Mouse (Mus musculus) kidney, postnatal 10 days (tissue): Measurements from ENCODE around the gene Actr6.

Experiments
- DNase-seq: peaks from one replicate; pipeline ENCODE4 v3.0.0; 2021; ENCODE audit warnings: mixed read lengths

Gene Actr6

DNA sequence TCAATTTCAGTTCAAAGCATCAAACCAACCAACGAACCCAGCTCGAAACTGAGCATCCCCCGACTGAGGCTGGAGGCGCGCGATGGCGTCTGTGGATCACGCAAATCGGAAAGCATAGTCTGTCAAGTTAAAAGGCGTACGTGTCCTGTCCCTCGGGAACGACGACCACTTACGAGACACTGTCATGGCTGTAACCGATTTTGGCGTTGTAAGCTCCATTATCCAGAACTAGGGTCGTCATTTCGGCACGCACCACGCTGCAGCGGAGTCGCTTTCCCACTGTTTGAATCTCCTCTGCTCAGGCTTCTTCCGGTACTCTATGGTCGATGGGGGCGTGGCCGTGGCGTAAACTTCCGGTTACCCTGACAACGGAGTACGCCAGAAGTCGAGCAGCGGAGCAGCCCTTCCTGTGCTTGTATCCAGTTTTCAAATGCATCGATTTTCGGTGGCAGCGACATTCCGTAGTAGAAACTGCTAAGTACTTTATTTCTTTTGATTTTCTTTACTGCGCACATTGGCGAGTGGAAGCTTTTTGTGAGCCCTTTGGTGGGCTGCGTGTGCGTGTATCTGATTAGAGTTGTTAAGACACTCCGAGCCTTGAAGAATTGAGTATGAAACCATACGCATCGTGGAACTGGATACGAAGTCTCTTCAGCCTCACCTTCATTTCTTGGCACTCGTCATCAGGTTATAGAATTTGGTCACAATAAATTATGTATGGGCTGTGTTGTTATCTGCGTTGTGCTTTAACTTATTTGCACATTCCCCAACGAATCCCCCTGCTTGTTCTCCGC is at the start of gene Actr6:
Gene Actr6, minus strand, starts transcription at position 295 of the 794 bp plus-strand sequence.
- DNase-seq = peak; percentile 96

GRCm38 (mm10) chr10:89776029-89776428 is 43.9 kb upstream of the Actr6 start:
- no peak for DNase-seq

- no peak for DNase-seq
Observed at GRCm38 (mm10) chr10:89771894-89772293, 39.8 kb upstream of the Actr6 start.

DNA sequence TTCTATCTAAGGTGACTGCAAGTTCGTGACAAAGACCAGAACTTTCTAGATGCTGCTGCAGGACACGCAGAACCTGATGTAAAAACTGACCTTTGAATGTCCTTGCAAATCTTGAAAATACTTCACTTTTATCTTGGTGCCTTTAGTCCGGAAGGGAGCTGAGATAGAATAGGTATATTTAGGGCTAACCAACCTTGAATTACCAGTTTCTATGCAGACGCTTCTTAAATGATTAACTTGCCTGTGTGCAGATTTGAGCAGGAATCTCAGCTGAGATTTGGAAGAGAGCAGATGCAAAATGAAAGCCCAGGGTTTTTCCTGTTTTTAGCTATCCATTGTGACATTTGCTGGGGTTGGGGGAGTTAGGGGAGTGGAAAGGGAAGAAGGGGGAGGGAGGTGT is 37.0 kb upstream of the Actr6 start:
- DNase-seq = no peak

DNA sequence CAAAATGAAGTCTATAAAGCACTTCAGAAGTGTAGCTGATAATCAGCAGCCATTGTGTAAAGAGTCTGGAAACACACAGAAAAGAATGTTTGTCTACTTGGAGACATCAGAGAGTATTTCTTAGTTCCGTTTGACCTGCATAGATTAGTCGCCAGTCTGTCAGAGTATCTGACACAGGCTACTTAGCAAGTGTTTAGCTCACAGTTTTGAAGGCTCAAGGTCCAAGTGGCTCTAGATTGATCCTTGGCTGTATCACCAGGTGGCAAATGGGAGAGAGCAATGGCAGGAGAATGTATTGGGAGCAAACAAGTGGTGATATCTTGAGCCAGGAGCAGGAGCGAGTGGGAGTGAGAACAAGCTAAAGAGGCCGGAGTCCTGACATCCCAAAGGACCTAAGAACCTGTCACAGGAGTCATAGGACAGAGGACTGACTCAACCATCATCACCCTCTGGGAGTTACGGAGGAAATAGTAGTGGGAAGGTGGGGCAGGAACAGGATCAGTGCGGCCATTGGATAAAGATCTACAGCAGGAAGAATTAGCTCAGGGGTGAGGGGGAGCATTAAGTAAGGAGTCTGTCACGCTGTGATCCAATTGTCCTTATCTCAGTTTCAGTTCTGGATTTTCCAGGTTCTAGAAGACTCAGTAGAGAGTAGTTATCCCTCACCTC is 36.4 kb upstream of the Actr6 start:
- DNase-seq = no peak

DNA sequence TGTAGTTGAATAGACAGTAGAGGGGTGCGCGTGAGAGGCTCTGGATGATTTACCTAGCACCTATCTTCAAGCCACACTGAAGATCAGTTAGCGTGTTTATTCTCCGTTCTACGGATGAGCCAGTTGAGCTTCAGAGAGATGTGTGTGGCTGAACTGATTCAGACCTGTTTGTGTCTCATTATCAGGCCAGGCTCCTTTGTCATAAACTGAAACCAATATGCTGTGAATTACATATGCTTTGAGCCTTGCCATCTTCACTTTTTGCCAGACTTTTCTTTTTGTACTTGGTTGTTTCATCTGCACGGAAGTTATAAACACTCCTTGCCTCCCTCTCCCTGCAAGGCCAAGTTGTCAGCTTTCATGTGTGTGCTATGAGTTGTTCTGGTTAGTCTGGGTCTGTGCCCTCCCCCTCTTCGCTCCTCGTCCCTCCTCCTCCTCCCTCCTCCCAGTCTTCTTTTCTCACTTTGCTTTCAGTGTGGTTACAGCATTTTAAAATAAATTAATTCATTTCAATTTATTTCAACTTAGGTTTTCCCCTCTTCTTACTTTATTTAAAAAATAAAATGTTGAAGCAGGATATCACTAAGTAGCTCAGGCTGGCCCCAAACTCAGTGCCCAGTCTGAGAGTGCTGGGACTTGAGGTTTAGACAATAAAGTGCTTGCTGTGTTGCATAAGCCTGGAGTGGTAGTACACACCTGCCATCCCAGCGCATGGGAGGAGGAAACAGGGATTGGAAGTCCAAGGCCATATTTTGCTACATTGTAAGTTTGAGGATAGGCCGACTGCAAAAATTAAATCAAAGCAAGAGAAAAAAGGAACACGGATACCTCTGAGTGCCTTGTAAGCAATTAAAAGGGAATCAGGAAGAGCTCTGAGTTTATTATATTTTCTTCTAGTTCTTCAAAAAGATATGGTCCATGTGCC is 34.0 kb upstream of the Actr6 start:
- no peak for DNase-seq

- DNase-seq = no peak
Observed at GRCm38 (mm10) chr10:89764457-89765121, 32.5 kb upstream of the Actr6 start.

DNA sequence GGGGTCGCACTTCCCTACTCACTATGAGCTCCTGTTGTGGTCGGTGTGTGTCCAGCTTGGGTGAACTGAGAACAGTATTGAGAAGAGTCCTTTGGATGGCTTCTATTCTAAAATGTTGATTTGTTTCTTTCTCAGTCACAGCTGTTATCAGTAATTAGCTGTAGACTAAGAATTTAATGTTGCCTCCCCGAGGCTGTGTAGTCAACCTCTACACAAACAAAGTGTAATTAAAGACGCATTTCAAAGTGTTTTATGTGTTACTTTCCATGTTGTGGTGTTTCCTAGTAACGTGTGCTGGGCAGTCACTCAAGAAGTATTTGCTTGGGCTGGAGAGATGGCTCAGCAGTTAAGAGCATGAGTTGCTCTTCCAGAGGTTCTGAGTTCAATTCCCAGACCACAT is 28.7 kb upstream of the Actr6 start:
- DNase-seq = no peak

GRCm38 (mm10) chr10:89755231-89755630 is 23.1 kb upstream of the Actr6 start:
- no peak for DNase-seq

GRCm38 (mm10) chr10:89751069-89751468 is 19.0 kb upstream of the Actr6 start:
- no peak for DNase-seq

GRCm38 (mm10) chr10:89748619-89749018 is 16.5 kb upstream of the Actr6 start:
- DNase-seq = no peak

DNA sequence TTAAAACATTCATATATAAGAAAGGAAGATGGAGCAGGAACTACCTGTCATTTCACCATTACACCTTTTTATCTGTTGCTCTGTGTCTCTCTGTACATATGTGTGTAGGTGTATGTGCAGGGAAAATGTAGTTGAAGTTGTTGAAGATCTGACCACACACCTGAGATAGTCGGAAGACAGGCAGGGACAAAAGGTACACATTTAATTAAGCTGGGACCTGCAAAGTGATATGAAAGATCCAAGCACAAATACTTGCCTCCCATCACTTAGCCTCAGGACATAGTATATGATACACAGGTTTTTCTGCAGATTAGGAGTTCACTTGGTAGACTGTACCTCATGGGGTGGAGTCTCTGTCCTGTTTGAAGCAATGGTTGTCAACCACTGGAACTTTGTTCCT is 15.8 kb upstream of the Actr6 start:
- DNase-seq = no peak

DNA sequence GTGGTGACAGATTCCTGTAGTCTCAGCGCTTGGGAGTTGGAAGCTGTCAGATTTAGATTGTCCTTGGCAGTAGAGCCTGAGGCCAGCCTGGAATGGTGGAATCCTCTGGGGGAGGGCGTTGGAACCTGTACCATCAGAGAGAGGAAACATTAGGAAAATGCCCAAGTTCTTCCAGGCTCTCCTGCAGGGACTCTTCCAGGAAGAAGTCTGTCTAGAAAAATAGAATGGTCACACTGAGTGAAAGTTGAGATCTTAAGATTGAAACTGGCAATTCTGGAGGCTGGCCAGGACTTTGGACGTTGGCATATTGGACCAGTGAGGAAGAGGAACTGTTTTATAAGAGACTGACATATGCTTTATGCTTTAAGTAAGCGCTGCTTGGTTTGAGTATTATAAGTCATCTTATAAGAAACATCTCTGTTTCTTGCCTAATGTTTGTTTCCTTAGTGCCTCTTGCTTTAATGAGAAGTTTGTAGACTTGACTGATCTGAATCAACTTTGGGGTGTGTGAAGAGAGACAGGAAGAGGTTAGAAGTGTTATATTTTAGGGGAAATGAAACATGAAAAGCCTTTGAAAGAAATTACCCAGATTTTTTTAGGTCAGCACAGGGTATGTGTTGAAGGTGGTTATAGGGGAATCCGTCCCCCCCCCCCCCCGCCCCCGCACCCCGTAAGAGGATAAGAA is 15.3 kb upstream of the Actr6 start:
- DNase-seq = no peak

DNA sequence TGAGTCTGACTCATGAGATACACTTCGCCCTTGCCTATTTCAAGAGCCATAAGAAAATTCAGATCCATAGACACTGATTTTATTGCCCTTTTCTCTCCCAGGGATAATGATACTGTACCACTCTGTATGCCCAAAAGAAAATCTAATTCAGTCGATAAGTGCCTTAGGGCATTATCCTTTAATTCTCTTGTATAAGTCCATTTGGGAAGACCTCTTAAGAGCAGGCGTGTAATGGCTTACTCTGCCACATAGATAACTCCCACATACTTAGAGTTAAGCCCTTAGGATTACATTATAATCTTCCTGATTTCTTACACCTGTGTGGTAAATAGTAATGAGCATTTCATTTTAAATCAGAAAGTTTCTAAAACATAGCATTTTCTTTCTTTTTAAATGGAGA is 14.5 kb upstream of the Actr6 start:
- DNase-seq = no peak

DNA sequence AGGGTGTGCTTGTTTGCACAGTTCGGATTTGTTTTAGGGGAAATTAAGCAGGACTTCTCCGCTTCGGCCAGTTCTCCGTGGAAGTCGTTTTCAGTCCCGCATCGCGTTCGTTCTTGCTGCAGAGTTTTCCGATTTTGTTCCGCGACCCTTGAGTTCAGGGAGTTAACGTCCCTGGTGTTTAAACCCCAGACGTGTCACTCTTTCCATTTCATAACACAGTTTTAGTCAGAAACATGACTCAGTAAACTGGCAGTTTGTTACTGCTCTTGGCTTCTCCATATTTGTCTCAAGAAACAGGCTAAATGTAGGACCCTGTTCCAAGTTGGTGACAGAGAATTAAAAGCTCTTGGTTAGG is 13.5 kb upstream of the Actr6 start:
- DNase-seq = no peak

DNA sequence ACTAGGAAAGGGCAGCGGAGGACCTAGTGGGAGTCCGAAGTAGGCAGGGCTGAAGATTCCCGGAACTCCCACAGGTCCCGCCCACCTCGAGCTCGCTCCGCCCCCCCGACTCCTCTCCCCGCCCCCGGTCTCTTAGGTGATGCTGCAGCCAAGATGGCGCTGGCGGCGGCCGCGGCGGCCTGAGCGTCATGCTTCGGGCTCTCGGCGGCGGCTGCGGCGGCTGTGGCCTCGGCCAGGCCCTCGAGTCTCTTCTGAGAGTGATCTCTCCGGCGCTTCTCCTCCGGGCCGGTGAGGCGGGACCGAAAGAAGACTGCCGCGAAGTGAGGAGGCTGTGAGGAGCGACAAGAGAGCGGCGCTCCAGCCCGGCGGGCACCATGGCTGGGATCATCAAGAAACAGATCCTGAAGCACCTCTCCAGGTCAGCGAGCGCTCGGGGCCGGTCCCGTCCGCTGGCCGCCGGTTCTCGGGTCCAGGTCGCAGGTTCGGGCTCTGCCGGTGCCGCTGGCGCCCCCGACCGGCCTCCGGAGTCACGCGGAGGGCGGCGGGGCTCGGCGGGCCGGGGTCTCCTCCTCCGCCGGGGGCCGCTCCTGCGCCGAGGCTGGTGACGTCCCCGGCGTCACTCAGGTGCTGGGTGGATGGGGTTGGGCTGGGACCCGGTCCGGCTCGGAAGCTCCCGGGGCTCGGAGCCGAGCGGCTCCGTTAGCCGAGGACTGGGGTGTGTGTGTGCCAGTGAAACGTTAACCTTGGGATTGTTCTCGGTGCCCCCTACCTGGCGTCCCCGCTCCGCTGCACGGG is 13.0 kb upstream of the Actr6 start, which contains the start of gene Uhrf1bp1l:
Gene Uhrf1bp1l, plus strand, starts transcription at position 121 of the 795 bp plus-strand sequence.
- peak; percentile 97 for DNase-seq

- DNase-seq = no peak
Observed at GRCm38 (mm10) chr10:89744341-89744740, 12.2 kb upstream of the Actr6 start.

DNA sequence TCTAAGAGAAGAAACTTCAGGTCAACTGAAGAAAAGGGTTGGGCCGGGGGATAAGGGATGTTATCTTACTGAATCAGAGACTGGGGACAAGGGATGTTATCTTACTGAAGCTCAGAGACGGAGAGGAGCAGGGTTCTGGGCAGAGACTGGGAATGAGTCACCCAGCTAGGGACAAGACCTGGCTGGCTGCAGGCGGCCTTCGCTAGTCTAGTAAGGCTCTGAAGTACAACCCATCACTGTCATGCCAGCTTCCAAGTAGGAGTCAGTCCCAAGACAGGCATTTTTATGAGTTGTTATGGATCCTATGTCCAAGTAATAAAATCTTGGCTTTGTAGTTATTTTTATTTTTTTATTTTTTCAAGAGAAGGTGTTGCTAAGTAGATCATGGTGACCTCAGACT is 11.2 kb upstream of the Actr6 start:
- no peak for DNase-seq

- no peak for DNase-seq
Observed at GRCm38 (mm10) chr10:89740995-89741394, 8.9 kb upstream of the Actr6 start.

DNA sequence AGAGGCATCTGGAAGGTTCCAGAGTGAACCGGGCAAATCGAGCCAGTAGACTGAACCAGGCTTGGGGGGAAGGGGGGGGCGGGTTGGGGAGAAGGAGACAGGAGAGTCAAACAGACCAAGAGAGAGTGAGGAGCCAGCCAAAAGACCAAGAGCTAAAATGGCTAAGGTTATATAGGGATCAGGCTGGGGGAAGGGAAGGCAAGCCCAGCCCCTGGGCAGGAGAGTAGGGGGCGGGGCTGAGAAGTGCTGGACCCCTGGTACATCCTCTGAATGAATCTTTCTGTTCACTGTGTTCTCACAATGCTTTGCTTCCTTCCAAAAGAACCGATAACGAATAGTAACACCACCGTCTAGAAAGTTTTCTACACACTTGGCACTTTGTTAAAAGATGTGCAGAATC is 7.6 kb upstream of the Actr6 start:
- DNase-seq = no peak

GRCm38 (mm10) chr10:89738395-89738794 is 6.3 kb upstream of the Actr6 start:
- DNase-seq = no peak
